Mouse (Mus musculus) liver, embryonic 12.5 days (tissue): Measurements from ENCODE around the gene Fam47c. TPM values are rescaled to one million over a fixed set of nuclear protein-coding genes. Genes with fewer than 3 reads are reported as not detected.

Source experiments
- ATAC-seq: fragments of 200-750 bp; cut with Nextera tagmentation; 2 replicates; pipeline ENCODE4 v1.8.0; 2017; ENCODE audit warnings: moderate number of reproducible peaks, mild to moderate bottlenecking, moderate library complexity
- H3K27ac ChIP-seq: fragments of 300-500 bp; sonication (generic); 2 replicates; pipeline ENCODE4 v1.5.1; 2016; ENCODE audit warnings: mild to moderate bottlenecking
- H3K27me3 ChIP-seq: fragments of 300-500 bp; sonication (generic); replicated peaks from 2 replicates; pipeline ENCODE4 v1.6.1; 2016; ENCODE audit warnings: mild to moderate bottlenecking, moderate library complexity
- H3K36me3 ChIP-seq: fragments of 300-500 bp; sonication (generic); 2 replicates; pipeline ENCODE4 v1.6.1; 2016; ENCODE audit warnings: mild to moderate bottlenecking, moderate library complexity
- H3K4me1 ChIP-seq: fragments of 300-500 bp; sonication (generic); 2 replicates; pipeline ENCODE4 v1.6.1; 2016
- H3K4me2 ChIP-seq: fragments of 300-500 bp; sonication (generic); 2 replicates; pipeline ENCODE4 v1.6.1; 2016; ENCODE audit warnings: mild to moderate bottlenecking, moderate library complexity
- H3K4me3 ChIP-seq: fragments of 300-500 bp; sonication (generic); 2 replicates; pipeline ENCODE4 v1.5.1; 2016; ENCODE audit warnings: mild to moderate bottlenecking, moderate library complexity
- H3K9ac ChIP-seq: fragments of 300-500 bp; sonication (generic); 2 replicates; pipeline ENCODE4 v1.6.1; 2016; ENCODE audit warnings: mild to moderate bottlenecking, moderate library complexity
- H3K9me3 ChIP-seq: fragments of 300-500 bp; sonication (generic); replicated peaks from 2 replicates; pipeline ENCODE4 v1.6.1; 2016; ENCODE audit warnings: mild to moderate bottlenecking, moderate library complexity
- WGBS: fragments of 180-500 bp; shearing (Covaris S2); methylation state at CpG from one replicate; pipeline ENCODE4 v1.1.7; 2016; ENCODE audit not compliant: insufficient replicate concordance; 5-methylcytosine and 5-hydroxymethylcytosine counted together
- polyA plus RNA-seq: library from polyadenylated mRNA; unstranded; fragments of >200 nt; fragmentation: Nextera tagmentation; extraction: Ambion mirVana; gene quantifications from 2 replicates; pipeline ENCODE4 v1.2.1, GENCODE M21; 2016

Fam47c gene
- not detected in 2 replicates for polyA plus RNA-seq

GRCm38 (mm10) chrX:78737463-78737862 lies at the start of gene Fam47c:
Gene Fam47c (plus strand): TSS chrX:78737763.
- Histone ChIP-seq H3K27me3 (no peaks in the 10 kb centered on the region), H3K9ac (no peak within 1 kb of the TSS), H3K36me3 (no peaks in the 10 kb centered on the region), H3K9me3 (no peaks in the 10 kb centered on the region), H3K4me3 (no peak within 1 kb of the TSS), H3K4me1 (no peaks in the 10 kb centered on the region), H3K27ac (no peak within 1 kb of the TSS), H3K4me2 (no peak within 1 kb of the TSS)
- 76% methylated on average over 3 of the region's 3 CpGs for WGBS
- ATAC-seq, result no peak

DNA sequence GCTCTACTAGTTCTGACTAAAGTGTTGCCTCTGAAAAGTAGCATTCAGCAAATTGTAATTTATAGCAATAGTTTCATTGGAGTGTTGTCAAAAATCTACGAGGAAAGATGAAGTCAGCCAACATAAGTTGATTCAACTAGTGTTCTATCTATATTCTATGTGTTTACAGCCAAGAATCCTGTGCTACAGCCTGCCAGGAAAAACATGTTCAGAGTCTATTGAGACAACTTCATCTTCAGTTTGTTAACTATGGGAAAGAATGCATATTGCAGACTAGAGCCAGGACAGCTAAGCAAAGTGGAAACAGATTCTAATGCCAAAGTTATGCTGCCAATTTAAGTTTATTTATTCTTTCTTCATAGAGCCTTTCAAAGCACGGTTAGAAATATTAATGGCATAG lies 31.8 kb downstream of the Fam47c start:
- H3K4me1 ChIP-seq, result no peaks in the 10 kb centered on the region
- H3K27me3 ChIP-seq, result no peaks in the 10 kb centered on the region
- H3K4me2 ChIP-seq, result no peak overlapping the region
- 45% methylated on average over 2 of the region's 2 CpGs for WGBS
- no peaks in the 10 kb centered on the region for H3K36me3 ChIP-seq
- H3K9me3 ChIP-seq, result no peaks in the 10 kb centered on the region
- no peak overlapping the region for H3K9ac ChIP-seq
- ATAC-seq, result no peak
- no peak overlapping the region for H3K4me3 ChIP-seq
- H3K27ac ChIP-seq, result no peak overlapping the region

DNA sequence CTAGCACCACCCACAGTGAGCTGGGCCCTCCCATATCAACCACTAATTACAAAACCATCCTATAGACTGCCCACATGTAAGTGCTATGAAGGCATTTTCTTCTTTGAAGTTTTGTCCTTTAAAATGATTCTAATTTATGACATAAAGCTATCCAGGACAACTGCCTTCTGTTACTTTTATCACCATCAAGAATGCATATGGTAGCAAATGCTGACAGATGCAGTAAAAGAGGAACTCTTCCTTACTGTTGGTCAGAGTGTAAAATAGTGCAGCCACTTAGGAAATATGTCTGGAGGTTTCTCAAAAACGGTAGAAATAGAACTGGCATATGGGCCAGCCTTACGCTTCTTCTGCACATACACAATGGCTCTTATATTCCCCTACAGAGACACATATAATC lies 39.5 kb downstream of the Fam47c start:
- Histone ChIP-seq H3K9ac (no peak overlapping the region), H3K4me2 (no peak overlapping the region), H3K36me3 (no peaks in the 10 kb centered on the region), H3K4me3 (no peak overlapping the region), H3K4me1 (no peaks in the 10 kb centered on the region), H3K27ac (no peak overlapping the region), H3K27me3 (no peaks in the 10 kb centered on the region), H3K9me3 (no peaks in the 10 kb centered on the region)
- ATAC-seq, result no peak
- 47% methylated on average over 2 of the region's 2 CpGs for WGBS

Other genes starting within 250 kb of the Fam47c start
- 2.6 and 3.2 TPM in 2 replicates for gene Prrg1, start 153.9 kb upstream of the Fam47c start, polyA plus RNA-seq